Mouse (Mus musculus) T-cell, adult 2 months (primary cell): ENCODE data around the gene Zbtb8b.
A peak's percentile ranks its signal among the peaks of the same experiment; 100 is the strongest.
"Not testable (repeated sequence)": the region's sequence is repeated elsewhere in the genome, so short reads cannot be mapped to it uniquely, and the experiment has no call there.

Experiments used
- DNase-seq: peaks from one replicate; pipeline ENCODE4 v3.0.0; 2022; ENCODE audit warnings: low spot score

Gene Zbtb8b

GRCm38 (mm10) chr4:129440340-129441063 is at the start of gene Zbtb8b:
Gene Zbtb8b (minus strand): TSS chr4:129440853.
- DNase-seq, result no peak

GRCm38 (mm10) chr4:129481090-129481489 is 40.4 kb upstream of the Zbtb8b start:
- DNase-seq, result no peak

- DNase-seq, result no peak
Measured at GRCm38 (mm10) chr4:129479863-129480262, 39.2 kb upstream of the Zbtb8b start.

GRCm38 (mm10) chr4:129476047-129476446 is 35.4 kb upstream of the Zbtb8b start:
- DNase-seq, result no peak

- DNase-seq, result no peak
Measured at GRCm38 (mm10) chr4:129464286-129464815, 23.7 kb upstream of the Zbtb8b start.

- DNase-seq, result no peak
Measured at GRCm38 (mm10) chr4:129463097-129464059, 22.7 kb upstream of the Zbtb8b start.

GRCm38 (mm10) chr4:129462118-129462517 is 21.5 kb upstream of the Zbtb8b start:
- no peak for DNase-seq

- peak; percentile 100 for DNase-seq
Measured at GRCm38 (mm10) chr4:129461183-129461960, 20.7 kb upstream of the Zbtb8b start, which contains the start of gene Bsdc1. Gene Bsdc1 (plus strand): TSS chr4:129461581.

GRCm38 (mm10) chr4:129460827-129461182 is 20.2 kb upstream of the Zbtb8b start:
- DNase-seq, result no peak

- no peak for DNase-seq
Measured at GRCm38 (mm10) chr4:129459726-129460125, 19.1 kb upstream of the Zbtb8b start.

- not testable (repeated sequence) for DNase-seq
Measured at GRCm38 (mm10) chr4:129457311-129457710, 16.7 kb upstream of the Zbtb8b start.

GRCm38 (mm10) chr4:129456126-129456525 is 15.5 kb upstream of the Zbtb8b start:
- DNase-seq, result no peak

GRCm38 (mm10) chr4:129455265-129455664 is 14.6 kb upstream of the Zbtb8b start:
- peak; percentile 62 for DNase-seq

- no peak for DNase-seq
Measured at GRCm38 (mm10) chr4:129451471-129452169, 11.0 kb upstream of the Zbtb8b start.

GRCm38 (mm10) chr4:129450851-129451250 is 10.2 kb upstream of the Zbtb8b start:
- no peak for DNase-seq

GRCm38 (mm10) chr4:129448713-129449112 is 8.1 kb upstream of the Zbtb8b start:
- no peak for DNase-seq

- DNase-seq, result no peak
Measured at GRCm38 (mm10) chr4:129447778-129448563, 7.3 kb upstream of the Zbtb8b start.

- no peak for DNase-seq
Measured at GRCm38 (mm10) chr4:129447360-129447759, 6.7 kb upstream of the Zbtb8b start.

GRCm38 (mm10) chr4:129441145-129441544 is 492 bp upstream of the Zbtb8b start:
- DNase-seq, result no peak

GRCm38 (mm10) chr4:129418321-129418720 is 22.3 kb downstream of the Zbtb8b start:
- DNase-seq, result no peak
